Mouse (Mus musculus) heart, postnatal 0 days (tissue): ENCODE data around the gene Rps6ka5. TPM values are rescaled to one million over a fixed set of nuclear protein-coding genes. Genes with fewer than 3 reads are reported as not detected.

Source experiments
- ATAC-seq: fragments of 200-750 bp; cut with Nextera tagmentation; 2 replicates; pipeline ENCODE4 v1.8.0; 2017; ENCODE audit warnings: low read depth, moderate number of reproducible peaks, moderate library complexity; ENCODE audit not compliant: insufficient read depth
- DNase-seq: peaks from one replicate; pipeline ENCODE4 v3.0.0-alpha.2; 2016; ENCODE audit warnings: low spot score
- H3K27ac ChIP-seq: fragments of 300-500 bp; sonication (generic); 2 replicates; pipeline ENCODE4 v1.5.1; 2014; ENCODE audit warnings: low read depth, mild to moderate bottlenecking
- H3K27me3 ChIP-seq: fragments of 300-500 bp; sonication (generic); 2 replicates; pipeline ENCODE4 v1.6.1; 2014; ENCODE audit warnings: low read length, mixed read lengths; ENCODE audit not compliant: control insufficient read depth, insufficient read depth
- H3K36me3 ChIP-seq: fragments of 300-500 bp; sonication (generic); replicated peaks from 2 replicates; pipeline ENCODE4 v1.6.1; 2014; ENCODE audit warnings: low read length, mixed read lengths; ENCODE audit not compliant: control insufficient read depth, insufficient read depth
- H3K4me1 ChIP-seq: fragments of 300-500 bp; sonication (generic); 2 replicates; pipeline ENCODE4 v1.6.1; 2014; ENCODE audit warnings: antibody characterized with exemption; ENCODE audit not compliant: control insufficient read depth, insufficient read depth
- H3K4me2 ChIP-seq: fragments of 300-500 bp; sonication (generic); 2 replicates; pipeline ENCODE4 v1.6.1; 2014; ENCODE audit warnings: low read depth, mild to moderate bottlenecking, low read length, moderate library complexity
- H3K4me3 ChIP-seq: fragments of 300-500 bp; sonication (generic); 2 replicates; pipeline ENCODE4 v1.5.1; 2014; ENCODE audit warnings: low read depth, low read length
- H3K9ac ChIP-seq: fragments of 300-500 bp; sonication (generic); replicated peaks from 2 replicates; pipeline ENCODE4 v1.6.1; 2014; ENCODE audit warnings: low read depth, low read length, mixed read lengths
- H3K9me3 ChIP-seq: fragments of 300-500 bp; sonication (generic); replicated peaks from 2 replicates; pipeline ENCODE4 v1.6.1; 2016; ENCODE audit warnings: low read length; ENCODE audit not compliant: control insufficient read depth
- CTCF ChIP-seq: IDR thresholded peaks from 2 replicates; pipeline ENCODE4 v1.5.1; 2016; ENCODE audit warnings: antibody characterized with exemption, control low read depth, low read depth
- EP300 ChIP-seq: IDR thresholded peaks from 2 replicates; pipeline ENCODE4 v1.6.1; 2016; ENCODE audit warnings: antibody characterized with exemption, low read depth
- WGBS: fragments of 180-500 bp; shearing (Covaris S2); extraction: QIAGEN DNeasy Blood & Tissue Kit; methylation state at CpG from one replicate; pipeline ENCODE4 v1.1.7; 2014; 5-methylcytosine and 5-hydroxymethylcytosine counted together
- polyA plus RNA-seq: library from polyadenylated mRNA; unstranded; fragments of >200 nt; fragmentation: Nextera tagmentation; extraction: Ambion mirVana; gene quantifications from 2 replicates; pipeline ENCODE4 v1.2.1, GENCODE M21; 2015
- total RNA-seq: library from RNA; depleted of rRNA; stranded (reverse); fragments of >200 nt; gene quantifications from 2 replicates; pipeline ENCODE4 v1.2.3, GENCODE M21; 2014; ENCODE audit warnings: low replicate concordance

Rps6ka5 gene
- total and polyA plus RNA-seq, 2 experiments from 2014 or later = 2.8 to 5.0 TPM

- no peak overlapping the region for H3K27ac ChIP-seq
- ATAC-seq = no peak
- no peak for DNase-seq
- 55% methylated on average over 1 of the region's 1 CpGs for WGBS
- no peak overlapping the region for H3K4me3 ChIP-seq
- no peaks in the 10 kb centered on the region for H3K9me3 ChIP-seq
- H3K4me1 ChIP-seq = no peaks in the 10 kb centered on the region
- no peak for TF ChIP-seq CTCF
- no peak for TF ChIP-seq EP300
- H3K27me3 ChIP-seq = no peaks in the 10 kb centered on the region
- H3K4me2 ChIP-seq = no peak overlapping the region
- no peak overlapping the region for H3K9ac ChIP-seq
- no peaks in the 10 kb centered on the region for H3K36me3 ChIP-seq
Measured at GRCm38 (mm10) chr12:100753716-100754115, 26.9 kb upstream of the Rps6ka5 start.

- ATAC-seq (no peak), DNase-seq (no peak)
- Histone ChIP-seq H3K9ac (no peak overlapping the region), H3K27me3 (no peaks in the 10 kb centered on the region), H3K4me3 (no peak overlapping the region), H3K36me3 (no peaks in the 10 kb centered on the region), H3K27ac (no peak overlapping the region), H3K4me2 (no peak overlapping the region), H3K4me1 (no peaks in the 10 kb centered on the region), H3K9me3 (no peaks in the 10 kb centered on the region)
- 57% methylated on average over 1 of the region's 1 CpGs for WGBS
- TF ChIP-seq EP300 (no peak), CTCF (no peak)
Measured at GRCm38 (mm10) chr12:100752977-100753376, 26.2 kb upstream of the Rps6ka5 start.

- no peaks in the 10 kb centered on the region for H3K36me3 ChIP-seq
- 71% methylated on average over 2 of the region's 2 CpGs for WGBS
- DNase-seq = no peak
Measured at GRCm38 (mm10) chr12:100742468-100742867, 15.7 kb upstream of the Rps6ka5 start.

GRCm38 (mm10) chr12:100740313-100740712 lies 13.5 kb upstream of the Rps6ka5 start:
- Histone ChIP-seq H3K9me3 (no peaks in the 10 kb centered on the region), H3K4me2 (no peak overlapping the region), H3K36me3 (no peaks in the 10 kb centered on the region), H3K4me1 (no peaks in the 10 kb centered on the region), H3K9ac (no peak overlapping the region), H3K27ac (no peak overlapping the region), H3K4me3 (no peak overlapping the region), H3K27me3 (no peaks in the 10 kb centered on the region)
- TF ChIP-seq EP300 (no peak), CTCF (no peak)
- WGBS = 91% methylated on average over 5 of the region's 5 CpGs
- DNase-seq (no peak), ATAC-seq (no peak)

More at GRCm38 (mm10) chr12:100742468-100742867, 15.7 kb upstream of the Rps6ka5 start:
- no peak overlapping the region for H3K9ac ChIP-seq
- no peak overlapping the region for H3K27ac ChIP-seq
- H3K4me1 ChIP-seq = no peaks in the 10 kb centered on the region
- no peaks in the 10 kb centered on the region for H3K27me3 ChIP-seq
- ATAC-seq = no peak
- H3K9me3 ChIP-seq = no peaks in the 10 kb centered on the region
- TF ChIP-seq EP300 (no peak), CTCF (no peak)
- H3K4me2 ChIP-seq = no peak overlapping the region
- no peak overlapping the region for H3K4me3 ChIP-seq

- H3K4me1 ChIP-seq = no peaks in the 10 kb centered on the region
- ATAC-seq (no peak), DNase-seq (no peak)
- 72% methylated on average over 4 of the region's 4 CpGs for WGBS
- H3K27me3 ChIP-seq = no peaks in the 10 kb centered on the region
- H3K4me2 ChIP-seq = no peak overlapping the region
- no peak overlapping the region for H3K27ac ChIP-seq
- H3K9me3 ChIP-seq = no peaks in the 10 kb centered on the region
- no peak overlapping the region for H3K9ac ChIP-seq
- TF ChIP-seq CTCF (no peak), EP300 (no peak)
- H3K36me3 ChIP-seq = no peaks in the 10 kb centered on the region
- H3K4me3 ChIP-seq = no peak overlapping the region
Measured at GRCm38 (mm10) chr12:100739011-100739570, 12.3 kb upstream of the Rps6ka5 start.

GRCm38 (mm10) chr12:100738498-100738897 lies 11.7 kb upstream of the Rps6ka5 start:
- Histone ChIP-seq H3K4me1 (no peaks in the 10 kb centered on the region), H3K9me3 (no peaks in the 10 kb centered on the region), H3K27me3 (no peaks in the 10 kb centered on the region), H3K4me2 (no peak overlapping the region), H3K36me3 (no peaks in the 10 kb centered on the region), H3K27ac (no peak overlapping the region), H3K9ac (no peak overlapping the region), H3K4me3 (no peak overlapping the region)
- ATAC-seq (no peak), DNase-seq (no peak)
- WGBS = 63% methylated on average over 3 of the region's 3 CpGs
- no peak for TF ChIP-seq CTCF
- TF ChIP-seq EP300 = no peak
